Mouse (Mus musculus) embryonic facial prominence, embryonic 14.5 days (tissue): ENCODE results near the gene Gpr158. TPM values are rescaled to one million over a fixed set of nuclear protein-coding genes. Genes with fewer than 3 reads are reported as not detected.
A peak's percentile ranks its signal among the peaks of the same experiment; 100 is the strongest.

Experiments used
- ATAC-seq: fragments of 200-750 bp; cut with Nextera tagmentation; 2 replicates; pipeline ENCODE4 v1.8.0; 2017; ENCODE audit warnings: low read depth, moderate number of reproducible peaks, moderate TSS enrichment
- DNase-seq: peaks from one replicate; pipeline ENCODE4 v3.0.0-alpha.2; 2015; ENCODE audit warnings: low spot score
- H3K27ac ChIP-seq: fragments of 300-500 bp; sonication (generic); replicated peaks from 2 replicates; pipeline ENCODE4 v1.5.1; 2014; ENCODE audit warnings: low read depth, mild to moderate bottlenecking, low read length, moderate library complexity
- H3K27me3 ChIP-seq: fragments of 300-500 bp; sonication (generic); replicated peaks from 2 replicates; pipeline ENCODE4 v1.6.1; 2014; ENCODE audit warnings: low read length; ENCODE audit not compliant: control insufficient read depth, insufficient read depth
- H3K36me3 ChIP-seq: fragments of 300-500 bp; sonication (generic); 2 replicates; pipeline ENCODE4 v1.6.1; 2014; ENCODE audit warnings: low read length, mixed read lengths; ENCODE audit not compliant: control insufficient read depth, insufficient read depth
- H3K4me1 ChIP-seq: fragments of 300-500 bp; sonication (generic); 2 replicates; pipeline ENCODE4 v1.6.1; 2014; ENCODE audit warnings: antibody characterized with exemption, low read length; ENCODE audit not compliant: control insufficient read depth, insufficient read depth
- H3K4me2 ChIP-seq: fragments of 300-500 bp; sonication (generic); 2 replicates; pipeline ENCODE4 v1.6.1; 2014; ENCODE audit warnings: low read depth, mild to moderate bottlenecking, low read length, moderate library complexity, mixed read lengths
- H3K4me3 ChIP-seq: fragments of 300-500 bp; sonication (generic); 2 replicates; pipeline ENCODE4 v1.5.1; 2014; ENCODE audit warnings: low read depth, mild to moderate bottlenecking, low read length
- H3K9ac ChIP-seq: fragments of 300-500 bp; sonication (generic); 2 replicates; pipeline ENCODE4 v1.6.1; 2014; ENCODE audit warnings: low read depth, mild to moderate bottlenecking, low read length, moderate library complexity, mixed read lengths
- H3K9me3 ChIP-seq: fragments of 300-500 bp; sonication (generic); 2 replicates; pipeline ENCODE4 v1.6.1; 2016; ENCODE audit warnings: low read length; ENCODE audit not compliant: control insufficient read depth
- WGBS: fragments of 180-500 bp; shearing (Covaris S2); extraction: QIAGEN DNeasy Blood & Tissue Kit; methylation state at CpG from one replicate; pipeline ENCODE4 v1.1.7; 2014; 5-methylcytosine and 5-hydroxymethylcytosine counted together
- polyA plus RNA-seq: library from polyadenylated mRNA; unstranded; fragments of >200 nt; fragmentation: Nextera tagmentation; extraction: Ambion mirVana; gene quantifications from 2 replicates; pipeline ENCODE4 v1.2.1, GENCODE M21; 2014

Gpr158 gene
- 0.30 and 0.32 TPM in 2 replicates for polyA plus RNA-seq

- ATAC-seq (peak; percentile 97), DNase-seq (peak; percentile 96)
- H3K4me3 ChIP-seq = peak within 1 kb of the TSS; percentile 38
- peak within 1 kb of the TSS; percentile 61 for H3K4me2 ChIP-seq
- no peak within 1 kb of the TSS for H3K27ac ChIP-seq
- H3K9ac ChIP-seq = no peak within 1 kb of the TSS
- WGBS = 3% methylated on average over 43 of the region's 43 CpGs
- H3K9me3 ChIP-seq = no peaks in the 10 kb centered on the region
- no peaks in the 10 kb centered on the region for H3K36me3 ChIP-seq
- peaks cover 30% of the 10 kb centered on the region for H3K27me3 ChIP-seq
- H3K4me1 ChIP-seq = no peaks in the 10 kb centered on the region
These were observed at the start of gene Gpr158 for GRCm38 (mm10) chr2:21367345-21368111. Gene Gpr158, plus strand, starts transcription at chr2:21367542.

- Histone ChIP-seq H3K4me1 (no peaks in the 10 kb centered on the region), H3K4me2 (no peak overlapping the region), H3K36me3 (no peaks in the 10 kb centered on the region), H3K27ac (no peak overlapping the region), H3K4me3 (no peak overlapping the region), H3K27me3 (no peaks in the 10 kb centered on the region), H3K9ac (no peak overlapping the region), H3K9me3 (no peaks in the 10 kb centered on the region)
- ATAC-seq (no peak), DNase-seq (no peak)
- 77% methylated on average over 5 of the region's 5 CpGs for WGBS
These were observed 23.5 kb upstream of the Gpr158 start for GRCm38 (mm10) chr2:21343821-21344220.

GRCm38 (mm10) chr2:21368351-21369170, 1.2 kb downstream of the Gpr158 start:
- Histone ChIP-seq H3K4me1 (no peaks in the 10 kb centered on the region), H3K27ac (no peak overlapping the region), H3K4me3 (no peak overlapping the region; the same call in 1 of the 2 replicates), H3K9me3 (no peaks in the 10 kb centered on the region), H3K36me3 (no peaks in the 10 kb centered on the region), H3K9ac (no peak overlapping the region), H3K27me3 (peaks cover 30% of the 10 kb centered on the region), H3K4me2 (peak overlapping the region; percentile 24; the same call in 1 of the 2 replicates)
- ATAC-seq (no peak), DNase-seq (peak; percentile 3)
- WGBS = 15% methylated on average over 41 of the region's 44 CpGs

GRCm38 (mm10) chr2:21369171-21369485, 1.8 kb downstream of the Gpr158 start:
- DNase-seq (no peak), ATAC-seq (no peak)
- 40% methylated on average over 6 of the region's 6 CpGs for WGBS

GRCm38 (mm10) chr2:21369556-21369955, 2.2 kb downstream of the Gpr158 start:
- H3K4me2 ChIP-seq = no peak overlapping the region
- no peak for DNase-seq
- no peaks in the 10 kb centered on the region for H3K36me3 ChIP-seq
- no peak overlapping the region for H3K4me3 ChIP-seq
- H3K4me1 ChIP-seq = no peaks in the 10 kb centered on the region
- no peaks in the 10 kb centered on the region for H3K9me3 ChIP-seq
- no peak overlapping the region for H3K27ac ChIP-seq
- H3K27me3 ChIP-seq = peaks cover 30% of the 10 kb centered on the region
- WGBS = 53% methylated on average over 2 of the region's 2 CpGs
- no peak for ATAC-seq
- no peak overlapping the region for H3K9ac ChIP-seq

More at GRCm38 (mm10) chr2:21369171-21369485, 1.8 kb downstream of the Gpr158 start:
- no peak overlapping the region for H3K4me3 ChIP-seq
- no peak overlapping the region for H3K4me2 ChIP-seq
- H3K9me3 ChIP-seq = no peaks in the 10 kb centered on the region
- H3K36me3 ChIP-seq = no peaks in the 10 kb centered on the region
- no peaks in the 10 kb centered on the region for H3K4me1 ChIP-seq
- no peak overlapping the region for H3K9ac ChIP-seq
- H3K27ac ChIP-seq = no peak overlapping the region
- peaks cover 30% of the 10 kb centered on the region for H3K27me3 ChIP-seq

GRCm38 (mm10) chr2:21379516-21379915, 12.2 kb downstream of the Gpr158 start:
- DNase-seq (no peak), ATAC-seq (no peak)
- Histone ChIP-seq H3K27ac (no peak overlapping the region), H3K4me3 (no peak overlapping the region), H3K9me3 (no peaks in the 10 kb centered on the region), H3K36me3 (no peaks in the 10 kb centered on the region), H3K9ac (no peak overlapping the region), H3K4me2 (no peak overlapping the region), H3K4me1 (no peaks in the 10 kb centered on the region), H3K27me3 (no peaks in the 10 kb centered on the region)
- 74% methylated on average over 2 of the region's 2 CpGs for WGBS

GRCm38 (mm10) chr2:21392727-21393126, 25.4 kb downstream of the Gpr158 start:
- Histone ChIP-seq H3K27me3 (no peaks in the 10 kb centered on the region), H3K4me3 (no peak overlapping the region), H3K9me3 (no peaks in the 10 kb centered on the region), H3K4me1 (no peaks in the 10 kb centered on the region), H3K27ac (no peak overlapping the region), H3K36me3 (no peaks in the 10 kb centered on the region), H3K4me2 (no peak overlapping the region), H3K9ac (no peak overlapping the region)
- ATAC-seq = no peak
- 11% methylated on average over 2 of the region's 2 CpGs for WGBS
- no peak for DNase-seq

GRCm38 (mm10) chr2:21397347-21397746, 30.0 kb downstream of the Gpr158 start:
- Histone ChIP-seq H3K4me2 (no peak overlapping the region), H3K27me3 (no peaks in the 10 kb centered on the region), H3K4me3 (no peak overlapping the region), H3K4me1 (no peaks in the 10 kb centered on the region), H3K9ac (no peak overlapping the region), H3K9me3 (no peaks in the 10 kb centered on the region), H3K27ac (no peak overlapping the region), H3K36me3 (no peaks in the 10 kb centered on the region)
- ATAC-seq (no peak), DNase-seq (peak; percentile 14)
- 52% methylated on average over 12 of the region's 12 CpGs for WGBS
